Mouse (Mus musculus) cerebellum, adult (tissue): Measurements from ENCODE around the gene Gm10229.
"Not testable (repeated sequence)": the region's sequence is repeated elsewhere in the genome, so short reads cannot be mapped to it uniquely, and the experiment has no call there.

Experiments used
- ATAC-seq: cut with Nextera tagmentation; 2 replicates; pipeline ENCODE4 v1.9.2; 2017; ENCODE audit warnings: mild to moderate bottlenecking, moderate library complexity, mixed read lengths; ENCODE audit not compliant: insufficient number of reproducible peaks, low FRiP score, low TSS enrichment

The Gm10229 gene

DNA sequence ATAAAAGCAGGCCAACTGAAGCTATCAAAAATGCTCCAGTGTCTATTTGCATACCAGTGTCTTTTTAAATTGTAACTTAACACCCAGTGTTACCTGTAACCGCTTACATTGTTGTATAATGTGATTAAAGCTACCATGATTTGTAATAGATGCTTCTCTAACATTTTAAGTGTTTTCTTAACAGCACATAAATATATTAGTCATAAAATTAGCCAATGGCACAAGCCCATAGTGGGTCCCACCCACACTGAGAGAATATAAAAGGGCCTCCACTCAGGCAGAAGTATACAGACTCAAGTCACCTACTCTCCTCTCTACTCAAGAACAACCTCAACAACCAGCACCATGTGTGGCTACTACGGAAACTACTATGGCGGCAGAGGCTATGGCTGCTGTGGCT, at the start of gene Gm10229:
Gene Gm10229 (plus strand): TSS at position 301 of the 400 bp plus-strand sequence.
- ATAC-seq = not testable (repeated sequence)

DNA sequence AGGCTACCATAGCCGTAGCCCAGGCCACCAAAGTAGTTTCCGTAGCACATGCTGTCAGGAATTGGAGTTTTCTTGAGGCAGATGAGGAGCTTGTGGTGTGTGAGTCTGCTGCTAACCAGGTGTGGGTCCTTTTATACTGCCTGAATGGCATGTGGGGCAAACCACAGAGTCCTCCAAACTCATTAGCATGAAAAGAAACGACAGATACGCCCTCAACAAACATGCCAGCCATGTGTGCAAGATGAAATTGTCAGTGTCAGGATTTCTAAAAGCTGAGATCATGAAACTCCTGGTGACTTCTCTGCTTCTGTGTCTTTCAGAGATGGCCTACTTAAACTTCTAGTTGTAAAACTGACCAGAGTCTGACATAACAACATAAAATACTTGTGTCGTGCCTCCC, 4.4 kb upstream of the Gm10229 start, which contains the start of gene Krtap22-2:
Gene Krtap22-2 (minus strand): TSS at position 101 of the 400 bp plus-strand sequence.
- no peak for ATAC-seq

GRCm38 (mm10) chr16:89013973-89014372, 1.1 kb upstream of the Gm10229 start:
- ATAC-seq = no peak

GRCm38 (mm10) chr16:89031399-89031798, 16.3 kb downstream of the Gm10229 start, which contains the start of gene Krtap6-1:
Gene Krtap6-1 (plus strand): TSS chr16:89031699.
- not testable (repeated sequence) for ATAC-seq

DNA sequence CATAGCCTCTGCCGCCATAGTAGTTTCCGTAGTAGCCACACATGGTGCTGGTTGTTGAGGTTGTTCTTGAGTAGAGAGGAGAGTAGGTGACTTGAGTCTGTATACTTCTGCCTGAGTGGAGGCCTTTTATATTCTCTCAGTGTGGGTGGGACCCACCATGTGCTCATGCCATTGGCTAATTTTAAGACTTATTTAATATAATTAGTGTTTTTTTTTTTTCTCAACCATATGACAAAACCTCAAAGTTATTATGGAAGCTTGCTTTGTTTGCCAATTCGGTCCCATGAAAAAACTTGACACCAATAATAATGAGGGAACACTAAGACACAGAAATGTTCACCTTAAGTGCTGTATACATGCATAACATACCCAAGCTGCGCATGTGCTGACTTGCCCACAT, 26.3 kb downstream of the Gm10229 start, which contains the start of gene Gm10228:
Gene Gm10228 (minus strand): TSS at position 101 of the 400 bp plus-strand sequence.
- ATAC-seq = not testable (repeated sequence)

- ATAC-seq = no peak
Observed at GRCm38 (mm10) chr16:89047783-89048182, 32.7 kb downstream of the Gm10229 start, which contains the start of gene Krtap6-5. Gene Krtap6-5 (minus strand): TSS chr16:89047883.

DNA sequence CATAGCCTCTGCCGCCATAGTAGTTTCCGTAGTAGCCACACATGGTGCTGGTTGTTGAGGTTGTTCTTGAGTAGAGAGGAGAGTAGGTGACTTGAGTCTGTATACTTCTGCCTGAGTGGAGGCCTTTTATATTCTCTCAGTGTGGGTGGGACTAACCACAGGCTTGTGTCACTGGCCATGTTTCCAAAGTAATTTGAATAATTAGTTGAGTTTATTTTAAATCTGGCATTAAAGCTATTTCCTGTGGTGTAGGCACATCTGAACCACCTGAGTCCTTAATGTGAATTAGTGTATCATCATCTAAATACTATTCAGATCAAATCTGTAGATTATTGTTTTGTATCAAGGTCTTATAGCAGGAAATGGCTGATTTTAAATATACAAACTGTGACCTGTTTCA, 48.8 kb downstream of the Gm10229 start, which contains the start of gene 1110025L11Rik:
Gene 1110025L11Rik (minus strand): TSS at position 101 of the 400 bp plus-strand sequence.
- ATAC-seq = not testable (repeated sequence)
